Mouse (Mus musculus) bone marrow, adult 2 months (tissue): ENCODE results near the gene Ern1.

Experiments used
- CTCF ChIP-seq: fragments of 200-500 bp; IDR thresholded peaks from 2 replicates; pipeline ENCODE4 v1.5.1; 2011; ENCODE audit warnings: low read length, control low read depth; ENCODE audit not compliant: control insufficient read depth, insufficient read depth
- POLR2A ChIP-seq: fragments of 200-500 bp; IDR thresholded peaks from 2 replicates; pipeline ENCODE4 v1.6.1; 2011; ENCODE audit warnings: low read depth, mild to moderate bottlenecking, control low read depth, low read length, borderline replicate concordance; ENCODE audit not compliant: control insufficient read depth

GRCm38 (mm10) chr11:106488126-106488561, 492 bp upstream of the Ern1 start:
- no peak for TF ChIP-seq CTCF
- TF ChIP-seq POLR2A: no peak
